Mouse (Mus musculus): ENCODE data around the gene Ints2.

Ints2 gene

DNA sequence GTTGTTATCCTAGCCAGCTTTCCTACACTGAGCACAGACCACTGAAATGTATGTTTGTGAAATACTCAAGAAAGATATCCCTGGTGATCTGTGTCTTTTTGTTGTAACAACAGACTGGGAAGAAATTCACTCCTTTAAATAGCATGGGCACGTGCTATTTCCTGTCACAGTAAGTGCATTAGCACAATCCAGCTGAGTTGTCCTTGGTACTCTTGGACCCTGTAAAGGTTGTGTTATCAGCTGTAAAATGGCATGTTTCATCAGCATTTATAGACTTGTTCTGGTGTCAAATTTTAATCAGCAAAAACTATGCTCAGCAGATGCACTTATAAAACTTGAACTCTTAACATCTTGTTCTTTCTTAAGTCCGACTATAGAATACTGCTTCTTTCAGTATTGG, 86.6 kb downstream of the Ints2 start:
- no peak for DNase-seq

Measured in cerebellum, postnatal 10 days (tissue).